Mouse (Mus musculus) stomach, embryonic 16.5 days (tissue): Measurements from ENCODE around the gene Phf23. TPM values are rescaled to one million over a fixed set of nuclear protein-coding genes. Genes with fewer than 3 reads are reported as not detected.
A peak's percentile ranks its signal among the peaks of the same experiment; 100 is the strongest.

Experiments used
- ATAC-seq: fragments of 200-750 bp; cut with Nextera tagmentation; 2 replicates; pipeline ENCODE4 v1.8.0; 2017; ENCODE audit warnings: moderate number of reproducible peaks, moderate TSS enrichment; ENCODE audit not compliant: insufficient read depth, low FRiP score
- H3K27ac ChIP-seq: fragments of 300-500 bp; sonication (generic); 2 replicates; pipeline ENCODE4 v1.5.1; 2014; ENCODE audit warnings: low read length
- H3K27me3 ChIP-seq: fragments of 300-500 bp; sonication (generic); 2 replicates; pipeline ENCODE4 v1.6.1; 2014; ENCODE audit warnings: low read length, control low read depth, mixed read lengths; ENCODE audit not compliant: control insufficient read depth, insufficient read depth
- H3K36me3 ChIP-seq: fragments of 300-500 bp; sonication (generic); 2 replicates; pipeline ENCODE4 v1.6.1; 2014; ENCODE audit warnings: low read length; ENCODE audit not compliant: control insufficient read depth, insufficient read depth
- H3K4me1 ChIP-seq: fragments of 300-500 bp; sonication (generic); 2 replicates; pipeline ENCODE4 v1.6.1; 2014; ENCODE audit warnings: low read length, control low read depth, mixed read lengths; ENCODE audit not compliant: control insufficient read depth, insufficient read depth
- H3K4me2 ChIP-seq: fragments of 300-500 bp; sonication (generic); 2 replicates; pipeline ENCODE4 v1.6.1; 2014; ENCODE audit warnings: low read depth, low read length, mixed read lengths
- H3K4me3 ChIP-seq: fragments of 300-500 bp; sonication (generic); replicated peaks from 2 replicates; pipeline ENCODE4 v1.5.1; 2014; ENCODE audit warnings: mild to moderate bottlenecking, low read length
- H3K9ac ChIP-seq: fragments of 300-500 bp; sonication (generic); 2 replicates; pipeline ENCODE4 v1.6.1; 2014; ENCODE audit warnings: low read length
- H3K9me3 ChIP-seq: fragments of 300-500 bp; sonication (generic); replicated peaks from 2 replicates; pipeline ENCODE4 v1.6.1; 2016; ENCODE audit warnings: low read length, control low read depth; ENCODE audit not compliant: control insufficient read depth
- WGBS: fragments of 180-500 bp; shearing (Covaris S2); extraction: QIAGEN DNeasy Blood & Tissue Kit; methylation state at CpG from one replicate; pipeline ENCODE4 v1.1.7; 2014; 5-methylcytosine and 5-hydroxymethylcytosine counted together
- polyA plus RNA-seq: library from polyadenylated mRNA; unstranded; fragments of >200 nt; fragmentation: Nextera tagmentation; extraction: Ambion mirVana; gene quantifications from 2 replicates; pipeline ENCODE4 v1.2.1, GENCODE M21; 2015

Phf23 gene
- polyA plus RNA-seq, 1 experiment from 2014 or later: 47.9 TPM

DNA sequence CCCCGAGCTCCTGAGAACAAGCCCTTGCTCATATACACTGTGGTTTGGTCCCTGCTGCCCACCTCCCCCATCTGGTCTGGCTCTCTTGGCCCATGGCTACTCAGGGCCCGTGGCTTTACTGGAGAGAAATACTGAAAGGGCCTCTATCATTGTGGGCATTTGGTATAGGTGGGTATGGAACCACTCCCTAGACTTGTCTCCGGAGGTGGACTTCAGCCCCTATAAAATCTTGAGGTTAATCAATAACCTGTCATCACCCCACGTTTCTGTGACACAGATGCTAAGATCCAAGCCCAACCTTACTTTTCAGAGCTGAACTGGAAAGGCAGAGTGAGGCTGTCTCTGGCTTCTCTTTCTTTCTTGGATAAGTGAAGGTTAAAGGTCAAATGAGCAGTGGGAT, 26.8 kb upstream of the Phf23 start:
- Histone ChIP-seq H3K27ac (no peak overlapping the region), H3K4me3 (no peak overlapping the region), H3K9me3 (no peaks in the 10 kb centered on the region), H3K36me3 (0 out of 2 replicates have a peak, but pooled peaks cover 2% of the 10 kb centered on the region), H3K27me3 (peaks cover 27% of the 10 kb centered on the region), H3K4me2 (no peak overlapping the region), H3K9ac (no peak overlapping the region), H3K4me1 (no peaks in the 10 kb centered on the region)
- 70% methylated on average over 4 of the region's 4 CpGs for WGBS
- ATAC-seq: no peak

DNA sequence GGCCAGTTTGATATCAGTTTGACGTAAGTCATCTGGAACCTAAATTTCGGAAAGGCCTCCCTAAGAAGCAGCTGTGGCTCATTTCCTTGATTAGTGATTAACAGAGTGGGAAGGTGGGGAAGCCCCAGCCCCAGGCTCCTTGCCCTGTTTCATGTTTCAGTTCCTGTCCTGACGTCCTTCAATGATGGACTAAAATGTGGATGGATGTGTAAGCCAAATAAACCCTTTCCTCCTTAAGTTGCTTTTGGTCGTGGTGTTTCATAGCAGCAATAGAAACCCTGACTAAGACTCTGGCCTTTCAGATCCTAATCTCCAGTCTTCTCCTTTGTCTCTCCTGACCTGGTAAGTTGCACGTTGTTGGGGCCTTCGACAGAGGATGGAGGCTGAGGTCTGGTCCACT, 25.4 kb upstream of the Phf23 start:
- ATAC-seq: no peak
- no peak overlapping the region for H3K27ac ChIP-seq
- H3K27me3 ChIP-seq: peaks cover 14% of the 10 kb centered on the region
- no peaks in the 10 kb centered on the region for H3K9me3 ChIP-seq
- H3K4me1 ChIP-seq: no peaks in the 10 kb centered on the region
- peaks cover 11% of the 10 kb centered on the region for H3K36me3 ChIP-seq
- no peak overlapping the region for H3K9ac ChIP-seq
- no peak overlapping the region for H3K4me2 ChIP-seq
- 63% methylated on average over 6 of the region's 6 CpGs for WGBS
- H3K4me3 ChIP-seq: no peak overlapping the region

DNA sequence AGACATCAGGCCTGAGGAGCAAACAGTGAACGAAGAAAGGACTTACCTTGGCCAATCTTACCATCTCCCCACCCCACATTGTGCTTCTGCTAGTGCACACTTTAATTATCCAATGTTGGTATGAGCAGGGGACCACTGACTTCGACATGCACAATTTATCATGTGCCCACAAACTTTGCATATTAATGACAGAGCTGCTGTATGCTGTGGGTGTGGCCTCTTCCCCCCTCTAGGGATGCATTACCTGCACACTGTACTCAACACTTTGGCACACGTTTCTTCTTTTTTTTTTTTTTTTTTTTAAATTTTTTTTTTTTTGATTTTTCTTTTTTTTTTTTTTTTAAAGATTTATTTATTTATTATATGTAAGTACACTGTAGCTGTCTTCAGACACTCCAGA, 24.8 kb upstream of the Phf23 start:
- Histone ChIP-seq H3K9me3 (no peaks in the 10 kb centered on the region), H3K27ac (no peak overlapping the region), H3K9ac (no peak overlapping the region), H3K4me2 (no peak overlapping the region), H3K27me3 (peaks cover 10% of the 10 kb centered on the region), H3K36me3 (peaks cover 11% of the 10 kb centered on the region), H3K4me1 (no peaks in the 10 kb centered on the region), H3K4me3 (no peak overlapping the region)
- no peak for ATAC-seq
- 59% methylated on average over 3 of the region's 3 CpGs for WGBS

DNA sequence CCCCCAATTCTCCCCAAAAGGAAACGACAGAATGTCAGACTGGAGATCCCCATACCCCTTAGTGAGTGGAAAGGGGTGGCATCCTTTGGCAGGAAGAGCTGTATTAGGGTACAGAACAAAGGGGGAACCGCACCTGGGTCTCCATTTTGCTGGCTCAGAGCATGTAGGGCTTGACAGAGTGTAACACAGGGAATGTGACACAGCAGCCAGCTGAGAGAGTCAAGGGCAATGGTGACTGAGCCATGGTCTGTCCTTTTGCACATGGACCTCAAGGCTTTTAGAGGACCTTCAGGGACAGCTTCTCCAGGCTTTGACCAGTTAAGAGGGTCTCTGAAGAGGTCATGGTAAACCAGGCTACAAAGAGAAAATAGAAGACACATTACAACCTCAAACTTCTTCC, 20.7 kb upstream of the Phf23 start:
- Histone ChIP-seq H3K4me1 (peaks cover 3% of the 10 kb centered on the region; the same call in 1 of the 2 replicates), H3K4me3 (no peak overlapping the region), H3K9me3 (no peaks in the 10 kb centered on the region), H3K36me3 (peaks cover 11% of the 10 kb centered on the region), H3K4me2 (no peak overlapping the region), H3K27me3 (no peaks in the 10 kb centered on the region), H3K27ac (no peak overlapping the region), H3K9ac (no peak overlapping the region)
- no peak for ATAC-seq
- WGBS: 95% methylated on average over 2 of the region's 2 CpGs

DNA sequence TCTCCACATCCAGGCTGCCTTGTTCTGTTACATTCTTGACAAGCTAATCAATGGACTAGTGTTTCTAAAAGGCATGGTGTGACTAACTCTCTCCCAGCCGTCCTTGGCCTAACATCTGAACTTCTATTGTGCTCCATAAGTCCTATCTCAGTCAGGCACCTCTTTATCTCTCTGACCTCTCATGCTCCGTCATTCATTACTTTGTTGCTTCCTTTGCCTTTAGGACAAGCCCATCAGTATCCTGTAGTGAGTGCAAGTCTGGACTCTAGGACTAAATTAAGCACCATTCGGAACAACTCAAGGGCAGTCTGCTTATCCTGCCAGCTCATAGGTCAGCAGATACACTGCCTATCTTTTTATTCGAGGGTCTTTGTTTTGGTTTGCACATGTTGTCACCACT, 19.3 kb upstream of the Phf23 start:
- ATAC-seq: no peak
- Histone ChIP-seq H3K27me3 (no peaks in the 10 kb centered on the region), H3K4me1 (peaks cover 3% of the 10 kb centered on the region; the same call in 1 of the 2 replicates), H3K36me3 (peaks cover 11% of the 10 kb centered on the region), H3K9ac (no peak overlapping the region), H3K4me2 (no peak overlapping the region), H3K27ac (no peak overlapping the region), H3K4me3 (no peak overlapping the region), H3K9me3 (no peaks in the 10 kb centered on the region)
- 77% methylated on average over 4 of the region's 4 CpGs for WGBS

DNA sequence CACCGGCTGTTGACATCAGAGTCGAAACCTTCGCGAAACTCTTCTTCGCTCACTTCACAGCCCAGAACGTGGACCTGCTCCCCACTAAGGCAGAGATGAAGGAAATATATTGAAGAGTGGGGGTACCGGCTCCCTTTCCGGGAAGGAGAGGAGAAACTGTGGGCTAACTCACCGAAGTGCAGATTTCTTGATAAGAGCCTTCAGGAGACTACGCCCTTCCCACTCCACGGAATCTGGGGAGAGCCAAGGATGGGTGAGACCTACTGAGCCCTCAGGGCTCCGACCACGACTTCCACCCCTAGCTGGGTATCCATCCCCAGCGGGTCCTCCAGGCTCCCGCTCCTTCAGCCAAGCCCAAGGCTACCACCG, 15.8 kb upstream of the Phf23 start:
- Histone ChIP-seq H3K9me3 (no peaks in the 10 kb centered on the region), H3K9ac (peak overlapping the region; percentile 81), H3K36me3 (peaks cover 9% of the 10 kb centered on the region), H3K4me3 (peak overlapping the region; percentile 94), H3K27ac (peak overlapping the region; percentile 99), H3K4me1 (peaks cover 16% of the 10 kb centered on the region), H3K27me3 (no peaks in the 10 kb centered on the region), H3K4me2 (peak overlapping the region; percentile 63)
- ATAC-seq: no peak
- whole genome bisulfite sequencing: 2% methylated on average over 16 of the region's 16 CpGs

DNA sequence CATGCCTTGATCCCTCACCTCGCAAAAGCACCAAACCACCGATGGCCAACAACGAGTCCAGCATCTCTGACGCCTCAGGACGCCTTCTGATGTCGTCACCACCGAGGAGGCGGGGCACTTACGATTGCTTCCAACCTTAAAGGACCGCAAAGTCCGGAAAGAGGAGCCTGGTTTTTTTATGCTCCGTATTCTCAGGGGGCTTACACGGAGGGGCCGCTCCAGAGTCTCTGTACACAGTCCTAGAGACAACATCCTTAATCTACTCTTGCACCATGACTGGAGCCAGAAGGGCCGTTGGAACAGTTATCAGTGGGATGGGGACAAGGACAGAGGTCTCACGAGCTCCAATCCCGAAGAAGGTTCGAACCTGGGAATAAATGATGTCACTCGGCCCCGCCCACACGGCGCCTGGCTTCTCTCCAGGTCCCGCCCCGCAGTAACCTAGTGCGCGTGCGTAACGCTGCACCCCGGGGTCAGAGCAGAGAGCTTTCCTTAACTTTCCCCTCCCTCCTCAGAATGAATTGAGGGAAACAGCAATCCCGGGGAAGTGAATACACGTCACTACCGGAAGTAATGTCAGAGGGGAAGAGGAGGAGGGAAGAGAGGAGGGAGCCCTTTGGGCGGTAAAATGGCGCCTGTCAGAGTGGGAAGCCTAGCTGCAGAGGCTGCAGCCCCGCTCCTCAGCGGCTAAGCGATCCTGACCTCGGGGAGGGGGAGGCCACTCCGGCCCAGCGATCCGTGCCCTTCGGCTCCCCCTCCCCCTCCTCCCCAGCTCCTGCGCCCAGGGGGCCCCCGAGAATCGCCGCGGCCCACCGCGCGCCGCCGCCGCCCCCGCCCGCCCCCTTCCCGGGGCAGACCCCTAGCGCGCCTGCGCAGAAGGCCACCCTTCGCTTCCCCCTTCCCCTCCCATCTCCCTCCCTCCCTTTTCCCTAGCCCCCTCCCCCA, 15.1 kb upstream of the Phf23 start:
- peaks cover 16% of the 10 kb centered on the region for H3K4me1 ChIP-seq
- H3K4me2 ChIP-seq: peak overlapping the region; percentile 76
- H3K9me3 ChIP-seq: no peaks in the 10 kb centered on the region
- WGBS: under 1% methylated on average over 51 of the region's 60 CpGs
- peak overlapping the region; percentile 99 for H3K9ac ChIP-seq
- H3K4me3 ChIP-seq: peak overlapping the region; percentile 94
- H3K27me3 ChIP-seq: no peaks in the 10 kb centered on the region
- ATAC-seq: peak; percentile 96
- H3K36me3 ChIP-seq: peaks cover 12% of the 10 kb centered on the region
- peak overlapping the region; percentile 99 for H3K27ac ChIP-seq

DNA sequence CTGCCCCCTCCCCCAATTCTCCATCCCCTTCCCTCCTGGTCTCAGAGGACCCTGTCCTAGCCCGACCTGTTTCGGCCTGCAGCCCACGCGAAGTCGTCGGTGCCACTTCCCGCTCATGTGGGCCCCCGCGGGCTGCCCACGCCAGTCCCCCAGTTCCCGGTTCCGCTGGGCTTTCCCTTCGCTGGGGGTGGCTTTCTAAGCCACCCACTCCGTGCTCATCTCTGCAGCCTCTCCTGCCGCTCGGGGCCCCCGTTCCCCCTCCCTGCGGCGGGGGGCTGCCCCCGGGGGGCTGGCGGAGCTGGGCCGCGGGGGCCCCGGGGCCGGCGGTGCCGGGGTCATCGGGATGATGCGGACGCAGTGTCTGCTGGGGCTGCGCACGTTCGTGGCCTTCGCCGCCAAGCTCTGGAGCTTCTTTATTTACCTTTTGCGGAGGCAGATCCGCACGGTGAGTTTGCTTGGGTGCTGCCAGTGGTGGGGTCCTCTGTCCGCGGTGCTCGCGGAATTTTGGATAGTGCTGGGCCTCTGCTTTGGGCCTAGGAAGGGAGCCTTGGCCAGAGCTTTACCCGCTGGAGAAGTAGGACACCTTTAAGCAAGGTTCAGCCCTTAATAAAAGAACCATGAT, 14.3 kb upstream of the Phf23 start, which contains the start of gene Ctdnep1:
Gene Ctdnep1, plus strand, starts transcription at position 16 of the 622 bp plus-strand sequence.
- Histone ChIP-seq H3K4me3 (peak within 1 kb of the TSS; percentile 94), H3K27me3 (no peaks in the 10 kb centered on the region), H3K4me1 (peaks cover 16% of the 10 kb centered on the region), H3K9ac (peak within 1 kb of the TSS; percentile 99), H3K36me3 (peaks cover 12% of the 10 kb centered on the region), H3K27ac (peak within 1 kb of the TSS; percentile 99), H3K4me2 (peak within 1 kb of the TSS; percentile 76), H3K9me3 (no peaks in the 10 kb centered on the region)
- under 1% methylated on average over 39 of the region's 43 CpGs for WGBS
- ATAC-seq: no peak

DNA sequence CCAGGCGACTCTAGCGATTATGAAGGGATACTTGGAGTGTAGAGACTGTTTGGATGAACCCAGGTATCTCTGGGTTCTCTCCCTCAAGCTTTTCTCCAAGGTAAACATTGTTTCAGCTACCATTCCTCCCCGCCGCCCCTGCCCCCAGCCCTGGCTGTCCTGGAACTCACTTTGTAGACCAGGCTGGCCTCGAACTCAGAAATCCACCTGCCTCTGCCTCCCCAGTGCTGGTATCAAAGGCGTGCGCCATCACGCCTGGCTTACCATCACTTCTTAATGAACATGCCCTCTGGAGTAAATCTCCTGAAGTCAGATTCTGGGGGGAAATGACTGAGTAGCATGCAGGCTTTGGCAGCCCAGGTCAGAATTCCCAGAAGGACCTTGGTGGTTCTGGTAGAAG, 13.4 kb upstream of the Phf23 start, which contains the start of gene Elp5:
Gene Elp5, minus strand, starts transcription at position 293 of the 400 bp plus-strand sequence.
- Histone ChIP-seq H3K4me3 (peak within 1 kb of the TSS; percentile 94), H3K36me3 (peaks cover 14% of the 10 kb centered on the region), H3K4me2 (peak within 1 kb of the TSS; percentile 76), H3K9ac (peak within 1 kb of the TSS; percentile 99), H3K27ac (peak within 1 kb of the TSS; percentile 99), H3K4me1 (peaks cover 16% of the 10 kb centered on the region), H3K27me3 (no peaks in the 10 kb centered on the region), H3K9me3 (no peaks in the 10 kb centered on the region)
- ATAC-seq: no peak
- 38% methylated on average over 8 of the region's 8 CpGs for WGBS
